Comparison of ENCODE assay signal across 7 mouse cellular contexts in genomic region chr19:26606321-26607155, GRCm38 (mm10). TPM values are rescaled to one million over a fixed set of nuclear protein-coding genes. Genes with fewer than 3 reads are reported as not detected.
DNase-seq lines count a peak whose midpoint lies in the region; TF ChIP-seq lines count a peak whose summit lies in the region.

No protein-coding gene starts in this region.

- peak; percentile 47; the same call in 1 of the 2 replicates for TF ChIP-seq POLR2A in liver, adult 2 months (IDR thresholded peaks at IDR 0.05; ENCODE audit: extremely low read depth, insufficient read depth, low read length)

- H3K4me3 ChIP-seq in embryonic facial prominence, embryonic 10.5 days: peak overlapping the region; percentile 79
- H3K4me3 ChIP-seq in liver, adult 2 months (ENCODE audit: insufficient read depth, low read depth, low read length): peak overlapping the region; percentile 85

- H3K9ac ChIP-seq in liver, adult 2 months (ENCODE audit: low read depth, low read length): peak overlapping the region; percentile 94

- peaks cover 7% of the 10 kb centered on the region; the same call in 1 of the 2 replicates for H3K79me2 ChIP-seq in liver, adult 2 months (ENCODE audit: control insufficient read depth, insufficient read depth, low read length)

- peak overlapping the region; percentile 76 for H3K27ac ChIP-seq in embryonic facial prominence, embryonic 10.5 days (replicated peaks)
- peak overlapping the region; percentile 97 for H3K27ac ChIP-seq in liver, adult 2 months (replicated peaks; ENCODE audit: insufficient read depth, low read depth, low read length)

- peak; percentile 31; the same call in 1 of the 2 replicates for TF ChIP-seq CTCF in liver, adult 2 months (IDR thresholded peaks at IDR 0.05; ENCODE audit: low read depth, low read length)

- H3K36me3 ChIP-seq in embryonic facial prominence, embryonic 10.5 days (replicated peaks): no peaks in the 10 kb centered on the region
- H3K36me3 ChIP-seq in liver, adult 2 months (ENCODE audit: control insufficient read depth, insufficient read depth, low read length): no peaks in the 10 kb centered on the region

- peaks cover 43% of the 10 kb centered on the region for H3K4me1 ChIP-seq in embryonic facial prominence, embryonic 10.5 days
- peaks cover 8% of the 10 kb centered on the region for H3K4me1 ChIP-seq in liver, adult 2 months (ENCODE audit: control insufficient read depth, insufficient read depth, low read length)

- H3K27me3 ChIP-seq in embryonic facial prominence, embryonic 10.5 days (replicated peaks; ENCODE audit: low read depth, poor library complexity, severe bottlenecking): peaks cover 74% of the 10 kb centered on the region
- H3K27me3 ChIP-seq in liver, adult 2 months (ENCODE audit: control insufficient read depth, insufficient read depth, low read length): no peaks in the 10 kb centered on the region

- WGBS in embryonic facial prominence, embryonic 10.5 days: 0% methylated on average over 63 of the region's 63 CpGs
- WGBS in liver, adult 2 months: under 1% methylated on average over 63 of the region's 63 CpGs

- H3K9me3 ChIP-seq in embryonic facial prominence, embryonic 10.5 days: no peaks in the 10 kb centered on the region

- DNase-seq in adrenal gland, adult 8-10 months: peak; percentile 61
- DNase-seq in embryonic facial prominence, embryonic 10.5 days (ENCODE audit: low spot score): peak; percentile 69
- DNase-seq in heart, adult 8-10 months (ENCODE audit: low spot score): peak; percentile 59
- DNase-seq in kidney, adult 8-10 months: peak; percentile 61 to 68
- DNase-seq in liver, adult 2 months (ENCODE audit: extremely low read depth, low read depth, low spot score): peak; percentile 83
- DNase-seq in monocyte, adult 2 months (ENCODE audit: low read depth in 1 of 2, low spot score in 2 of 2): peak; percentile 16 to 55
- peak; percentile 53 to 72 for DNase-seq in spleen, postnatal 10 days (ENCODE audit: low spot score in 2 of 2)

RNA-seq across cellular contexts. Expression of gene Smarca2, which starts 1.7 kb away (rescaled TPM):
- 100 to 1,000 TPM; 110 to 127 (median 120) TPM for total RNA-seq in adrenal gland, adult 8-10 months (2022)
- 39.2 and 49.0 TPM in 2 replicates for polyA plus RNA-seq in embryonic facial prominence, embryonic 10.5 days (2016; fragmentation: Nextera tagmentation; extraction: Ambion mirVana)
- 10 to 100 TPM; 78.3 to 92.2 (median 79.8) TPM for total RNA-seq in heart, adult 8-10 months (2022)
- total RNA-seq in liver, adult 2 months (2014; rRNA removed): 71.3 and 79.7 TPM in 2 replicates
- polyA plus RNA-seq in liver, adult 2 months (2012; rRNA removed): 22.5 and 23.9 TPM in 2 replicates

Comparison
In these comparisons a context has a peak if more than half of its experiments do, and no peak if none do; other contexts are left out.
1. Peak in every context shown above with its lines: DNase-seq, H3K4me3 ChIP-seq and H3K27ac ChIP-seq.